Mouse (Mus musculus) heart, adult 8-10 months (tissue): ENCODE results near the gene Aqp7. TPM values are rescaled to one million over a fixed set of nuclear protein-coding genes. Genes with fewer than 3 reads are reported as not detected.
A peak's percentile ranks its signal among the peaks of the same experiment; 100 is the strongest.
"Not testable (repeated sequence)": the region's sequence is repeated elsewhere in the genome, so short reads cannot be mapped to it uniquely, and the experiment has no call there.

Experiments used
- DNase-seq: peaks from one replicate; pipeline ENCODE4 v3.0.0; 2022; ENCODE audit warnings: low spot score
- total RNA-seq, 4 experiments: library from RNA; stranded (reverse); gene quantifications; 2 replicates each; pipeline ENCODE4 v1.2.4; 2022

The Aqp7 gene
- total RNA-seq = 10 to 100 TPM; 24.2 to 36.7 (median 31.4) TPM

DNA sequence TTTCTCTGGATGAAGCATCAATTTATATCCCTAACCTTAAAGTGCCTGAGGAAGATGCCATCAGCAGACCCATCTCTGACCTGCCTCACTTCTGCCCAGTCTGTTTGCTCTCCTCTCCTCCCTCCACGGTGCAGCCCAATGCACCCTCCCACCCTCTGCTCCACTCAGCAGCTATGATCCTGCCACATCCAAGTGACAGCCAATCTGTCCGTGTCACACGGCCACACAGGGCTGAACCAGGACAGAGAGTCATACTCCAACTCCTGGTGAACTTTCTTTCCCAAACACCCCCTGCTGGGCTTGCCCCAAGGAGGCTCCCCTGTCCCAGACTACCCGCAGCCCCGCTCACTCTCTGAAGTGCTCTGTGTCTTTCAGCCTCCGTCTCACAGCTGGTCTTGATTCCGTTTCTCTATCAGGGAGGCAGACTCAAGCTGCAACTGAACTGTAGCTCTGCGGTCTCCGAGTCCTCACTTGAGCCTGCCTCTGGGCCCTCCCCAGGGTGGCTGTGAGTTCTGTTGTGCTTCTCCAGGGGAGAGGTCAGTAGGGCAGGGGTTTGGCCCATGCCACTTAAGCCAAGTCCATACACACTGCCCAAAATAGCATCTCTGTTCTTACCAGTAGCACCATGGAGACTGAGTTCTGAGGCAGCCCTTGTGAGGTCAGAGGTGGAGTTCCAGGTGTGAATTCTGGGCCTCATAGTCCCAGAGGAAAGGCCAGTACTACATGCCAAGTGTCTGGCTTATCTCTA is at the start of gene Aqp7:
TSS of gene Aqp7 (minus strand) at position 616 of the 748 bp plus-strand sequence.
- peak; percentile 64 for DNase-seq

DNA sequence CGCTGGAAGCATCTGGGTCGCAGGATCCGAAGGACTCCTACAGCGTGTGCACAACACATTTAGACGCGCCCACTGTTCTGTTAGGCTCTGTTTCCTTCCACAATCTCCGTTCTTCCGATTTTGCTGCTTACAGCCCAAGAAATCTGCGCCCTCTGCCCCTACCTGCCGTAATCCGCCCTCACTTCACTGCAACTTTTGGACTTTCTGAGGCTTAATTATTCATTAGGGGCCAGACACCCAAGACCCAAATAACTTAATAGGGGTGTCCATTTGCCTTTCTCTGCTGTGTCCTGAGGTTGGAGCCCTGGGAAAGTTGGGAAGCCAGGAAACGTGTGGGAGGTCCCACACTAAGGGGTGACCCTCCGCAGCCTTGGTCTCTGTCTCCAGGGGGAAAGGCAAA is 49.4 kb upstream of the Aqp7 start:
- no peak for DNase-seq

DNA sequence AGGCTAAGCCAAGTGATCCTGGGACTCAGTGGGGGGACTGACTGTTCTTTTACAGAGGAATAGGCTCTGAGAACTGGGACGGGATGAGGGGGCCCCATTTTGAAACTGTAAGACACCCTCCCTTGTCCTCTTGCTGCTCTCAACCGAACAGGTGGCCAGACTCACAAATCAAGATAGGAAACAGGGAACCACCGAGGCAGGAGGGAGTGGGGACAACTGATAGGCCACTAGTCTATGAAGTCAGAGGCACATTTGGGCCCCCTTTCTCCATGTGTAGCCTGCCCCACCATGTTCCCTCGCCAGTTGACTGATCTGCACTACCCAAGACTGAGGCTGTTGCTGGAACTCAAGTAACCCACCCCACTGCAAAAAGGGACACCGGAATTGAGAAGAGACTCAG is 48.9 kb upstream of the Aqp7 start:
- DNase-seq = no peak

DNA sequence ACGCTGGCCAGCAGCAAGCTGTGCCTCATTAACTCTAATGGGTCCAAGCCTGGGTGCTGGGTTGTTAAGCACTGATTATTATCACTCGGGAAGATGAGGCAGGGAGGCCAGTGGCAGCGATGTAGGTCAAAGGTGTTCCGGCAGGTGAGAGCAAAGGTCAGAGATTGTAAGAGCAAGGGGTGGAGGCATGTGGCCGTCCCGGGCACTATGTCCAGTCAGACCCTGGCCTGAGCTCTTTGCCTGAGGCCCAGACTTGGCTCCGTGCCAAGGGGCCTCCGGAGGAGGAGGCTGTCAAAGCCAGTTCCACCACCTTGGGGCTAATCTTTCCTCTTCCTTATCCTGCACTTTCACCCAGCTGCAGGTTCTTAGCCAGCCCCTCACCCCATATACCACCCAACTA is 48.2 kb upstream of the Aqp7 start:
- no peak for DNase-seq

DNA sequence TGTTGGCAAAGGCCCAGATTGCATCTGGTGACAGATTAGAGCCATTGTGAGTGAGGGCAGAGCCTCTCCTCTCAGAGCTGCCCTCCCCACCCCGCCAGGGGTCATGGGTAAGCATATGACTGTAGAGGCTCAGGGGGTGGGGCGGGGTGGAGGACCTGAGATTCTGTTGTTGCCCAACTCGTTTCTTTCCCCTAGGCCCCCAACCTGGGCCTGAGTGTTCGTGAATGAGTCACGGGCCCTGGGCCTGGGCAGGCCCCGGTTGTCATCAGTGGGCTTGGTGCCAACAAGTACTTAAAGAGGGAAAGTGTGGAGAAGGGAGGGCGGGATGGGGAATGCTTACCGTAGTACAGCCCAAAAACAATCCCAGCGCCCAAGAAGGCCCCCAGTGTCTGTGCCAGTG is 46.4 kb upstream of the Aqp7 start:
- no peak for DNase-seq

DNA sequence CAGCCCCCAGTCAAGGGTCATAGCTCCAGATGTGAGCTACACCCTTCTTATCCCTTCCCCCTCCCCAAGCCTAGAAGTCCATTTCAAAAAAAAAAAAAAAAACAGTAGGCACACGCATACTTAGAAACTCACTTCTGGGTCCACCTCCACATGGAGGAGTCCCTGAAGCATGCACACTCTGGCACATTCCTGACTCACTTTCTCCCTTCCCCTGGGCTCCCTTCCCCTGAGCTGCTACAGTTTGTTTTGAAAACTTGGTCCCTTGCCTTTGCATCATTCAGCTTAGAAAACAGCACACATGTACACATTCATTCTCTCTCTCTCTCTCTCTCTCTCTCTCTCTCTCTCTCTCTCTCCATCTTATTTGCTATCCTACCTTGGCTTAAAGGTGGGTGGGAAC is 45.0 kb upstream of the Aqp7 start:
- DNase-seq = no peak

DNA sequence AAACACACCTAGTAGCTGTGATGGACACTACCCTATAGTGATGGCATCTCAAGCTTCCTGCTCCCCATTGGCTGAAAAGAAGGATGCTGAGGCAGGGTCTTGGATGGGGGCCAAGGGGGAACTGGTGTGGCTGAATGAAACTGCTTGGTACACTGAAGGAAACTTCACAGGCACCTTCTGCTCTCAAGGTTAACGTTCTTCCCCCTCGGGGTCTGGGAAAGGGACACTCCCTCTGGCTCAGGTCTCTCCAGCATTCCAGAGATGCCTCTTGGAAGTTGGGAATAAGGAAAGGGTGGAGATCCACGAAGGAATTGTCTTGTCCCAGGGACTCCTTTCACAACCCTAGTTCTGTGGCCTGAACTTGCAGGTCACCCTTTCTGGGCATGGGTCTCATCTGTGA is 43.5 kb upstream of the Aqp7 start:
- no peak for DNase-seq

DNA sequence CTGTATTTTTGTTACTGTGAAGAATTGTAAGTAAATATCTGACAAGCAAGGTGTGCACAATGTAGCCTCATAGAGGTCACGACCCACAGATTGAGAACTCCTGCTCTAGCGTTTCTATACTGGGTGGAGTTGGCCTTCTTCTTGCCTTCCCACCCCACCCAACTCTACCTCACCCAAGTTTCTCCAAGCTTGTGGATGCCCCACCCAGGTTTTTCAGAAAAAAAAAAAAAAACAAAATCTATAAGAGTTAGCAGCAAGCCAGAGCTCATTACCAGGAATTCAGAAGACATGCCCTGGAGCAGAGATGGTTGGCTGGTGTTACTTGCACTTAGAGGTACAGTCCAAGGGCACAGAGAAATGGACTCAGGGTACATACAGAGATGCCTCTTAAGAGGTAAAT is 41.8 kb upstream of the Aqp7 start:
- DNase-seq = no peak

DNA sequence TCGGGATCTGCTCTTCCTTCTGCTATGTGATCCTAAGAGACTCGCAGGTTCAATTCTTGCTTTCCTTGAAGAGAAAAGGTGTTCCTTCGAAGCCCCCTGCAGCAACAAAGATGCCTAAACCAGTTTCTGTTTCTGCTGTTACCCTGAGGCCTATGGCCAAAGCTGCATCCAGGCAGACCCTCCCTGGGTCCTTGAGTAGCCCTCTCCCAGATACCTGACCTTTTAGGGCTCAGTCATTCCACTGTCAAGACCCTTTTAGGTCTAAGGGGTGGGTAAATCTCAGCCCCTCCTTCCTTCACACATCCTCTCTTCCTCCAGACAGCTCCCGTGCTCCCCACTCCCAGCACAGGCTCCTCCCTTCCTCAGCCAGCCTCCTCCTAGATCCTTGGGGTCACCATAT is 41.2 kb upstream of the Aqp7 start:
- DNase-seq = no peak

DNA sequence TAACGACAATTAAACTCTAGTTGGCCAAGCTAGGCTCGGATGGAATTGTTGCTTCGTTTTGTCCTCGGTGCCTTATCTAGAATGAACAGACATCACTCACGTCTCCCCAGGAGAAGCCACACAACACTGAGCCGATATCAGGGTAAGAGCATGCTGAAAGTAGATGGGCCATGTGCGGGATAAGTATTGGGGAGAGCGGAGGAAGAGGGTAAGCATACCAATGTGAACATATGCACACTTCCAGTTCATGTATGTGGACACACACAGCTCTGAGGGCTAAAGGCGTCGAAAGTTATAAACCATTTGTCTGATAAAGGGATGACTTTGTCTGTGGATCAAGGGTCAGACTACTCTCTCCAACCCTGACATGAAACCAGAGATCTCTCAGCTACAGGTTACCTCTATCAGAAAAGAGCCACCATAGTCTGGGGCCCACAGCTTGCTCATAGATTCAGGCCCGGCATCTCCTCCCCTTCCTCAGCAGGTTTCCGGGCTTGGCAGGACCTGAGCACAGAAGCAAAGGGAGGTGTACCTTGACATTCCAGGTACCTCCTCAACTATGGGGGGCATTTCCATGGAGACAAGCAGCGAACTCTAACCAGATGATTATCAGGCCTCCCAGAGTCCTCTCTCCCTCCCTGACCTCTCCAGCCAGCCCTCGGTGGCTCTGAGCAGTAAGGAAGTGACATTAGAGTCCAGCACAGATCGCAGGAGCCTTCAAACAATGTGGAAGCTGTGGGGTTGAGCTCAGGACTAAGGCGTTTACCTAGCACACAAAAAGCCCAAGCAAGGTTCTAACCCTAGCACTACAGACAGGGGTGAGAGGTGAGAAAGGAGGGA is 39.7 kb upstream of the Aqp7 start:
- DNase-seq = no peak

DNA sequence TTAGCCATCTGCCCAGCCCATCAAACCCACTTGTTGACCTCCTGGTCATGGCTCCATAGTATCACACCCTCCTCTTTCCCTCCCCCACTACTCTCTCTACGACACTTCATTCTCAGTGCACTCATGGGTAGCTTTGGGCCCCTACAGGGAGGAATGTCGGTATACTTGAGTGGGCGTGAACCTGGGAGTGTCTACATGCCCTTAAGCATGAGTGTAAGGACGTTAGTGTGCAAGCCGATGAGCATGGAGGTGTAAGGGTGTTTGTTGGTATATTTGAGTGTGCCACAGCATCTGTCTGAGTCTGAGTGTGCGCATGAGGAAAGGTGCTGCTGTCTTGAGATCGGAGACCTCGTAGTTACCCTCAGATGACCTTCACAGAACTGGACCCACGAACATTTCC is 39.0 kb upstream of the Aqp7 start:
- DNase-seq = no peak

DNA sequence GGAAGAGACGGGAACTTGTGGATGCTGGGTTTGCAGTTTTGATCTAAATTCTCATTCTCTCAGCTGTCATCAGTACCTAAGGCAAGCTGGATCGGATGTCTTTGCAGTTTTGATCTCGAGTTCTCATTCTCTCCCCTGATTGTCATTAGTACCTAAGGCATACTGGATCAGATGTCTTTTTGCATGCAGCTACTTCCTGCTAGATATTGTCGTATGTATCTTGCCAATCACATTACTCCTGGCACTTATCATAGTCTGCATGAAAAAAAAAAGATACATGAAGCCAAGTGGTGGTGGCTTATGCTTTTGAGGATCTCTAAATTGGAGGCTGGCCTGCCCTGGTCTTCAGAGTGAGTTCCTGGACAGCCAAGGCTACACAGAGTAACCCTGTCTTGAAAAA is 36.9 kb upstream of the Aqp7 start:
- DNase-seq = no peak

DNA sequence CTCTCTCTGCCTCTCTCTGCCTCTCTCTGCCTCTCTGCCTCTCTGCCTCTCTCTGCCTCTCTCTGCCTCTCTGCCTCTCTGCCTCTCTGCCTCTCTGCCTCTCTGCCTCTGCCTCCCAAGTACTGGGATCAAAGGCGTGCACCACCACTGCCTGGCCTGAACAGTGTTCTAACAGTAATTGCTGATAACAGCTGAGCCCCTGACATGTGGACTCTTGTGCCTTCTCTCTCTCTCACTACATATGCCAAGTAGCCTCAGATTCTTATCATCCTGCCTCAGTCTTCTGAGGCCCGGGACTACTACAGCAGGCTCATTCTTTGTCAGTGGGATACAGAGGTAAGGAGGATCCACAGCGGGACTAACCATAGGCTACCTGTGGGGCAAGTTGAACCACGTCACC is 34.9 kb upstream of the Aqp7 start:
- DNase-seq = not testable (repeated sequence)

DNA sequence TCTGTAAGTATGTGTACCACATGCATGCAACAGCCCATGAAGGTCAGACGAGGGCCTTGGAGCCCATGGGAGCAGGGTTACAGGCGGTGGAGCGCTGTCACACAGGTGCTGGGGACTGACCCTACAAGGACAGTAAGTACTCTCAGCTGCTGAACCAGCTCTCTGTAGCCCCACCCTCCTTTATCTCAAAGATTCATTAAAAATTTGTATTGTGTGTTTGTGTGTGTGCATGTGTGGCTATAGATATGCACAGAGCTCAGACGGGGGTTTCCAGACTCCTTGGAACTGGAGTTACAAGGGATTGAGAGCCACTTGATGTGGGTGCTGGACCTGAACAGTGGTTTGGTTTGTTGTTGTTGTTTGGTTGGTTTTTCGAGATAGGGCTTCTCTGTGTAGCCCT is 33.8 kb upstream of the Aqp7 start:
- no peak for DNase-seq

DNA sequence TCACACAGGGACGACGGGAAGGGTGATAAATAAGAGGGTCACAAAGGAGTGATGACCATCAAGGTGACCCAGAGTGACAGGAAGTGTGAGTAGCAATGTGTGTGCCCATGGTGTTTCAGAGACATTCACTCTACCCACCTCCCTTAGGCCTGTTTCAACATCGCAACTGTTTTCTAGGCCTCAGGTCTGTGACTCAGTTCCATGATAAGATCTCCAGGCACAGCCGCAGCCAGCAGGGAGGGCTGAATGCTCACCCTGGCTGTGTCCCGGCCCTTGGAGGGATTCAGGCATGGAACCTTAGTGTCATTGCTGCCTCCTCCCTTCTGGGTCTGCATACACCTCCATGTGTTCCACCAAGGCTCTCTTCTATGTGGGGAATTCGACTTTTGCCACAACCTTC is 30.8 kb upstream of the Aqp7 start:
- DNase-seq = no peak

DNA sequence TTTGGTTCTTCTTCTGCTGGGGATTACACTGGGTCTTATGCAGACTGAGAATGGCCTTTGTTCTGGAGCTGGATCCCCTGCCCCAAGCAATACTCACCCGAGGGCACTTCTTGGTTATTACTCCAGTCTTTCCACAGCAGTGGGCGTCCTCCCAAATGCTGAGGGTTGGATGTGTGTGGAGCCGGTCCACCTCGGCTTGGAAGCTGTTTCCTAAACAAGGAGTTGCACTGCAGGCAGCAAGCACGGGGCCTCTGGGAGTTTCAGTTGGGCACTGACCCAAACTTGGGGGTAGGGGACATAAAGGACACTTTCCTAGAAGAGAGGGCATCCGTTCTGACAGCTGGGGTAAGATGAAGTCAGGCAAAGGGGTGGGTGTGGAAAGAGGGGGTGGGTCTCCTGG is 26.5 kb upstream of the Aqp7 start:
- no peak for DNase-seq

DNA sequence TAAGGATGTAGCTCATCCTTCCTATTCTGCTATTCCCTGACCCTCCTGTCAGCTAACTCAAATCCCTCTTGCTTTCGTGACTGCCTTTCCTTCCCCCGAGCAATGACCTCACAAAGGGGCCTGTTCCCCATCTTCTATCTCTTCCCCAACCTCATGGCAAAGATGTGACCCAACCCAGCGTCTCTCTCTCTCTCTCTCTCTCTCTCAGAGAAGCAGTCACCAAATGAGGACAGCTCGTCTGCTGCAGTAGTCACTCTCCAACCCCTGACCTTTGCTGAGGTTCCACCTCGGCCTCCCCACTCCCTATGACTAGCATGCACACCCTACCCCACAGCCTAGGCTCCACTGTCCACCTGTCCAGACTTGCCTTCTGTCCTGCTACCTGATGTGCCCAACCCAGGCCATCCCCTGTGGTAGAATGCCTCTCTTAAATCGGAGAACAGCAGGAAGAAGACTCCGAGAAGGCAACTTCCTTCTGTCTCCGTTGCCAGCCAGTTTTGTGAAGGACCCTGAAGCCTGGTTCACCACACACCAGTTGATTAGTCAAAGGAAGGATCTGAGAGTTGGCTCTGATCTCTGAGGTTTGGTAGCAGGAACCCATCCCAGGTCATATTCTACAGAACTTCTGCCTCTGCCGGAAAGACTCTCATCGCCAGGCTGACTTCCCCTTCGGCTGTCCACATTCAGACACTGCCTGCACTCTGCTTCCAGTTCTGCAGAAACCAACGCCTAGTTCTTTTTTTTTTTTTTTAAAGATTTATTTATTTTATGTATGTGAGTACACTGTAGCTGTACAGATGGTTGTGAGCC is 25.3 kb upstream of the Aqp7 start:
- peak; percentile 11 for DNase-seq

DNA sequence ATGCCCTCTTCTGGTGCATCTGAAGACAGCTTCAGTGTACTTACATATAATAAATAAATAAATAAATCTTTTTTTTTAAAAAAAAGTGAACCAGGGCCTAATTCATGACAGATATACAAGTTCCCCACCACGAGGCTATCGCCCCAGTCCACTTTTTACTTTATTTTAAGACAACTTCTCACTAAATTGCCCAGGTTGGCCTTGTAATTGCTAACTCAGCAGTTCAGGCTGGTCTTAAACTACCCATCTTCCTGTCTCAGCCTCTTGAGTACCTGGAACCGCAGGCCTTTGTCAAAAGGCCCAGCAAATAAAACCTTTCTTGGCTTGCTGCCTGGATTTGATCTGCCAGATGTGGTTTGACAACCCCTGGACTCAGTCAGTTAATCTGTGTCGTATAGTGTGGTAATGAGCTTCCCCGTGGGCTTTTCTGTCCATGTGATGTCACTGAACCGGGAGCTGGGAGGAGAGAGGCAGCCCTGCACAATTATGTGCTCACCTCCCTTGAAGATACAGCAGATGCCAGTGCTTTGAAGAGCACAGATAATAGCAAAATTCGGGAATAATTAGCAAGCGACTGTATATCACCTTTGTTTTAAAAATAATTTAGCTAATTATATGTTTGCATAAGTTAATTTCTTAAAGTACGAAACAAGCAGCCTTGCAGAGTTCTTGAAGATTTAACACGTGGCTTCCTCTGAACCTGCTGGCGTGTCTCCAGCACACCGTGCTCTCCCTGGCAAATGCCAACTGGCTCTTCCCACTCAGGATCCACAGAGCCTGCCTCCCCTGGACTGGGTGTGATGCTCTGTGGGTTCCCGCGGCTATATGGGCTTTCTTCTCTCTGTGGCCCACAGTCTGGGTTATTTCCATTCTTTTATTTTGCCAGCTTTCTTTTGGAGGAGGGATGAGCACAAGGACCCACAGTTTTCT is 23.8 kb upstream of the Aqp7 start:
- DNase-seq = no peak

DNA sequence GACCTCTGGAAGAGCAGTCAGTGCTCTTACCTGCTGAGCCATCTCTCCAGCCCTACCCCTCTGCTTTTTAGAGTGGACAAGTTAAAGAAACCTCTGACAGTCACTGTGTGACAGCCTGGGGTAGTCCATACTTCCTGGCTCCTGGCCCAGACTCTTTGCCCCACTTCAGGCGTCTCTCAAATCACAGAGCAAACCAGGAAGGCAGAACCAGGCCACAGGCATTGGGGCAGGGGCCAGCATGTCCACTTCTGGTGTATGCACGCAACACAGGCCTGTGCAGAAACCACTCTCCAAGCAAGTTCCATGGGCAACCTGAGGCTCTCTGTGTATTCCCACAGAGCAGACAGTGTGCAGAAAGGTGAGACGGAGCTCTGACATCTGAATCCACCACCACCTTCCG is 17.3 kb upstream of the Aqp7 start:
- DNase-seq = no peak

DNA sequence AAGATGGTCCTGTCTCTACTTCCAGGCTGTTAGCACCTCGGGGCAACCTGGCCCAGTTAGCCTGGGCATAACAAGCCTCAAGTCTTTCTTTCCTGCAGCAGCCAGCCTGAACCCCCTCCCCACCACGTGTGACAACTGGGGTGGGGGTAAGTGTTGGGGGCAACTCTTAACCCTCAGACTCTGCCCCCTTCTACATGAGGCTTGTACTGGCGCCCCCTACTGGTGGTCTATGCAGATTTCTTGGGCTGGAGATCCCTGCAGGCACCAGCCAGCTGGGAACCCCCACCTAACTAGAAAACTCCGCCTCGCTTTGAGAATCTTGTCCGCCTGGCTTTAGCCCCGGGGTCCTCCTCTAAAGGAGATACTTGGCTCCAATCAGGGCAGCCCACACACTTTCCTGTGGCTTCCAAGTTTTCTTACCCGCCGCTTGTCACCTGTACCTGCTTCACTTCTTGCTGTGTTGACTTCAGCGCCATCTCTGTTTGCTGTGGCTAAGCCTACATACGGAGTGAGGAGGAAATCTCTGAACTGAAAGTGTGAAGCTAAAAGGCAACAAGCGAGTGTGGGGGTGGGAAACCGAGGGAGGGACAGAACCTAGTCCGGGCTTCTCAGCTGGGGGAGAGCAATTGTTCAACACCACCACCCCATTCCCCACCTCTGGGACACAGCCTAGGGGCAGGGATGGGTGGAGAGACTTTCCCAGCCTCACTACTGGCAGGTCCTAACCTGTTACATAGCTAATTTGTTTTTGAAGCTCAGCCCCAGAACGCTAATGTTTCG is 16.1 kb upstream of the Aqp7 start:
- DNase-seq = no peak

DNA sequence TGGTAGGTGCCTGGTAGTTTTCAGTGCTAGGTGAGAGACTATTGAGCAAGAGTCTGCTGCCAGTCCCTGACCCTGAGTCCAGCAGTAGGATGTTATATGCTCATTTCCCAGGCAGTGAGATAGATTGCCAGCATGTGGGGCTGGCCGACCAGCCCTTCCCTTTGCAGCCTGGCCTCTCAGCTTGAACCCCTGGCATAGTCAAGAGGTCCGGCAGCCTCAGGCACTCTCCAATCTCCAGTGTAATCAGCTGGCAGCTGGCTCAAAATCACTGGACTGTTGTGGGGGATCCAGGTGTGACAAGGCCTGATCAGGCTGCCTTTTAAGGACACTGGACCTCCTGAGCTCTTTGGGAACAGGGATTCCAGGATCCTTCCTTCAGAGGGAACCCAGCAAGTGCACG is 15.4 kb upstream of the Aqp7 start:
- no peak for DNase-seq
